Mouse (Mus musculus) ES-Bruce4 (cell line): ENCODE data around the gene Gpr157.

Experiments used
- CTCF ChIP-seq: IDR thresholded peaks from one replicate; pipeline ENCODE4 v1.8.1; 2011; ENCODE audit warnings: low read depth, low read length
- EP300 ChIP-seq: IDR thresholded peaks from 2 replicates; pipeline ENCODE4 v1.6.1; 2011; ENCODE audit warnings: low read depth, low read length; ENCODE audit not compliant: insufficient read depth
- POLR2A ChIP-seq: IDR thresholded peaks from one replicate; pipeline ENCODE4 v1.8.1; 2011; ENCODE audit warnings: low read length; ENCODE audit not compliant: insufficient read depth

DNA sequence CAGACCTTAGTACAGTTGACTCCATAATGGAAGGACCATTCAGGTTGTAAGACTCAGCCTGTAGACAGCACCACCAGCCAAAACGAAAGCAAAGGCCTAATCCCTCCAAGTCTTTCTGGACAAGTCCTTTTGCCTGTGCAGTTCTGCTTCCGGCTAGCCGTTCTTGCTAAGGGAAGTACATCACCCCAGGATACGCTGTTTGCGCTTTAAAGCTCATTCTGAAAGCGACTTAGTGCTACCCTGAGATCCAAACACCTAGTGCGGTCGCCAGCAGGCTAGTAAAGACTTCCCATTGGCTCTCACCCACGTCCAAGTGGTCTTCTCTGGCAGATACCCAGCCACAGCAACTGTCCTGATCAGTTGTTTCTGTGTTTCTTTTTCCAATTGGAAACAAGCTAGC, 23.2 kb downstream of the Gpr157 start:
- no peak for TF ChIP-seq EP300
- no peak for TF ChIP-seq CTCF
- TF ChIP-seq POLR2A: no peak
